Comparison of ENCODE assay signal across 29 mouse cellular contexts in genomic region chr17:71088154-71088521, GRCm38 (mm10).
DNase-seq lines count a peak whose midpoint lies in the region; ATAC-seq and TF ChIP-seq lines count a peak whose summit lies in the region.
"Had no signal": no experiment of that assay in that cellular context is flagged by ENCODE, and none has a peak within 500 bp of the region (broad histone marks: within the 10 kb centered on the region; RNA-seq: fewer than 3 reads in every experiment).

No protein-coding gene starts in this region.

- no peaks in the 10 kb centered on the region for H3K27me3 ChIP-seq in liver, embryonic 13.5 days
- no peaks in the 10 kb centered on the region for H3K27me3 ChIP-seq in lung, postnatal 0 days (replicated peaks; ENCODE audit: insufficient read depth, low read length)
- H3K27me3 ChIP-seq in liver, embryonic 16.5 days (ENCODE audit: control insufficient read depth, insufficient read depth, low read depth, low read length) = no peaks in the 10 kb centered on the region
- H3K27me3 ChIP-seq: hindbrain, embryonic 15.5 days; limb, embryonic 15.5 days; midbrain, embryonic 15.5 days; neural tube, embryonic 15.5 days had no signal

- DNase-seq in liver, embryonic 13.5 days = no peak
- no peak for DNase-seq in liver
- no peak for DNase-seq in lung, postnatal 0 days (ENCODE audit: low spot score)
- DNase-seq in lung, postnatal 14 days = no peak
- no peak for DNase-seq in embryo, embryonic 10.5 days (ENCODE audit: low spot score)
- DNase-seq in spleen, postnatal 14 days (ENCODE audit: low spot score in 2 of 2) = no peak
- DNase-seq: adrenal gland, postnatal 14 days; cerebellum, adult 11-12 months; cerebellum, postnatal 10 days; heart, postnatal 14 days; kidney, postnatal 10 days; layer of hippocampus, adult 9-11 months; retina, postnatal 1 day; right cerebral cortex, postnatal 25 days; spleen, adult 18-20 months; thymus, adult 2 months; thymus, postnatal 4 days had no signal

- peak overlapping the region; percentile 14; the same call in 1 of the 2 replicates for H3K27ac ChIP-seq in liver, embryonic 13.5 days
- peak overlapping the region; percentile 91 for H3K27ac ChIP-seq in lung, postnatal 0 days (ENCODE audit: low read length)
- H3K27ac ChIP-seq in liver, embryonic 16.5 days (ENCODE audit: low read length) = peak overlapping the region; percentile 63
- H3K27ac ChIP-seq: hindbrain, embryonic 10.5 days; hindbrain, embryonic 15.5 days; limb, embryonic 10.5 days; limb, embryonic 15.5 days; macrophage; midbrain, embryonic 15.5 days; neural tube, embryonic 15.5 days had no signal

- no peak overlapping the region for H3K9ac ChIP-seq in liver, embryonic 13.5 days
- H3K9ac ChIP-seq in lung, postnatal 0 days (replicated peaks; ENCODE audit: low read depth) = no peak overlapping the region
- H3K9ac ChIP-seq in liver, embryonic 16.5 days (ENCODE audit: low read depth, low read length) = no peak overlapping the region
- H3K9ac ChIP-seq: hindbrain, embryonic 15.5 days; limb, embryonic 15.5 days; midbrain, embryonic 15.5 days; neural tube, embryonic 15.5 days had no signal

- H3K4me1 ChIP-seq in liver, embryonic 13.5 days (replicated peaks) = peaks cover 32% of the 10 kb centered on the region
- H3K4me1 ChIP-seq in lung, postnatal 0 days (ENCODE audit: insufficient read depth, low read depth, low read length) = peaks cover 6% of the 10 kb centered on the region; the same call in 1 of the 2 replicates
- peaks cover 12% of the 10 kb centered on the region for H3K4me1 ChIP-seq in liver, embryonic 16.5 days (ENCODE audit: control insufficient read depth, low read depth, low read length)
- H3K4me1 ChIP-seq: hindbrain, embryonic 15.5 days; limb, embryonic 15.5 days; midbrain, embryonic 15.5 days; neural tube, embryonic 15.5 days had no signal

- H3K9me3 ChIP-seq in liver, embryonic 13.5 days (replicated peaks) = no peaks in the 10 kb centered on the region
- no peaks in the 10 kb centered on the region for H3K9me3 ChIP-seq in lung, postnatal 0 days (ENCODE audit: low read length)
- H3K9me3 ChIP-seq in liver, embryonic 16.5 days (replicated peaks; ENCODE audit: control insufficient read depth, low read length) = no peaks in the 10 kb centered on the region
- H3K9me3 ChIP-seq: hindbrain, embryonic 10.5 days; hindbrain, embryonic 15.5 days; limb, embryonic 10.5 days; limb, embryonic 15.5 days; midbrain, embryonic 15.5 days; neural tube, embryonic 15.5 days had no signal

- no peaks in the 10 kb centered on the region for H3K36me3 ChIP-seq in liver, embryonic 13.5 days
- H3K36me3 ChIP-seq in lung, postnatal 0 days (ENCODE audit: insufficient read depth, low read length) = no peaks in the 10 kb centered on the region
- no peaks in the 10 kb centered on the region for H3K36me3 ChIP-seq in liver, embryonic 16.5 days (ENCODE audit: control insufficient read depth, insufficient read depth)
- H3K36me3 ChIP-seq: hindbrain, embryonic 10.5 days; hindbrain, embryonic 15.5 days; limb, embryonic 10.5 days; limb, embryonic 15.5 days; midbrain, embryonic 15.5 days; neural tube, embryonic 15.5 days had no signal

- TF ChIP-seq CTCF in lung, postnatal 0 days (IDR thresholded peaks at IDR 0.05) = no peak

- ATAC-seq in liver, embryonic 13.5 days (ENCODE audit: low read depth) = no peak
- ATAC-seq in lung, postnatal 0 days = no peak
- ATAC-seq in liver, embryonic 16.5 days (ENCODE audit: low read depth) = no peak
- ATAC-seq: CD4-positive, CD25-positive, alpha-beta regulatory T cell, adult 4 months; forebrain, embryonic 16.5 days; inflammation-experienced regulatory T-cells, adult 6 months; midbrain, embryonic 15.5 days had no signal

- 79% methylated on average over 3 of the region's 3 CpGs for WGBS in liver, embryonic 13.5 days (ENCODE audit: insufficient replicate concordance)
- WGBS in lung, postnatal 0 days = 67% methylated on average over 3 of the region's 3 CpGs
- 70% methylated on average over 3 of the region's 3 CpGs for WGBS in liver, embryonic 16.5 days (ENCODE audit: insufficient replicate concordance)

- H3K4me2 ChIP-seq in liver, embryonic 13.5 days = no peak overlapping the region
- no peak overlapping the region for H3K4me2 ChIP-seq in lung, postnatal 0 days (replicated peaks; ENCODE audit: low read depth, low read length)
- no peak overlapping the region for H3K4me2 ChIP-seq in liver, embryonic 16.5 days (ENCODE audit: low read depth, low read length)
- H3K4me2 ChIP-seq: hindbrain, embryonic 15.5 days; limb, embryonic 15.5 days; midbrain, embryonic 15.5 days; neural tube, embryonic 15.5 days had no signal

- no peak for TF ChIP-seq EP300 in lung, postnatal 0 days (IDR thresholded peaks at IDR 0.05)

- H3K4me3 ChIP-seq in liver, embryonic 13.5 days (replicated peaks) = no peak overlapping the region
- H3K4me3 ChIP-seq in lung, postnatal 0 days (ENCODE audit: low read depth, low read length) = no peak overlapping the region
- no peak overlapping the region for H3K4me3 ChIP-seq in liver, embryonic 16.5 days (ENCODE audit: low read depth, low read length)
- H3K4me3 ChIP-seq: erythroblast, embryonic 14.5 days; hindbrain, embryonic 10.5 days; hindbrain, embryonic 15.5 days; limb, embryonic 10.5 days; limb, embryonic 15.5 days; midbrain, embryonic 15.5 days; neural tube, embryonic 15.5 days had no signal

Comparison
In these comparisons a context has a peak if more than half of its experiments do, and no peak if none do; other contexts are left out.
1. H3K27ac ChIP-seq: peak in every context shown above with its lines; median percentile 91 in lung, postnatal 0 days; 63 in liver, embryonic 16.5 days; 14 in liver, embryonic 13.5 days.